Mouse (Mus musculus) cerebellum, adult 9-11 months (tissue): ENCODE measurements around the gene P2rx3.

Experiments used
- DNase-seq: peaks from one replicate; pipeline ENCODE4 v3.0.0; 2022

Gene P2rx3

GRCm38 (mm10) chr2:84967318-84967991, 69.8 kb downstream of the P2rx3 start:
- no peak for DNase-seq

GRCm38 (mm10) chr2:84964111-84964801, 73.0 kb downstream of the P2rx3 start:
- DNase-seq, result no peak

DNA sequence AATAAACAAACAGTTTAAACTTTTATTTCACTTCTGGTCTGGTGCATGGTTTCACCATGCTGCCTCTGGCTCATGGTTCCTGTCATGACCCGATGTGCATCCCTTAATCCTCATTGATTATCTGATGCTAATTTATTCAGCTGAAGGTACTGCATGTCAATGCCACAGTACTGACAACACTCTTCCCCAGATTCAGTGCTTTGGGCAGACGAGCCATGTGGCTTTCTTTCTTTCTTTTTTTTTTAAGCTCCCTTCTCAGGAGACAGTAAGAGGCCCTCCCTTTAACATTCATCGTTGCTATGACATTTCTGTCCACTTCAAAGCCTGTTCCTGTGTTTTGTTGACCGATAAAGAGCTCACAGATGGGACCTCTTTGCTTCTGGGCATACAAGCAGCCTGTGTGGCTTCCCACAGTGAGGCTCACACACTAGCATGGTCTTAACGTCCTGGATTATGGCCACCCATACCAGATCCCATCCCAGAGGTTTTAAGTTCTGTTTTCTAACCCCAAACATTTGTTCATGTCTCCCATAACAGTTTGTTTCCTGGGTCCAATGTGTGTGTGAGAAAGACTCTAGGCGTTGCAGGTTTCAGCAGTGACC, 74.3 kb downstream of the P2rx3 start:
- DNase-seq, result no peak

GRCm38 (mm10) chr2:84961901-84962300, 75.4 kb downstream of the P2rx3 start:
- DNase-seq, result no peak

DNA sequence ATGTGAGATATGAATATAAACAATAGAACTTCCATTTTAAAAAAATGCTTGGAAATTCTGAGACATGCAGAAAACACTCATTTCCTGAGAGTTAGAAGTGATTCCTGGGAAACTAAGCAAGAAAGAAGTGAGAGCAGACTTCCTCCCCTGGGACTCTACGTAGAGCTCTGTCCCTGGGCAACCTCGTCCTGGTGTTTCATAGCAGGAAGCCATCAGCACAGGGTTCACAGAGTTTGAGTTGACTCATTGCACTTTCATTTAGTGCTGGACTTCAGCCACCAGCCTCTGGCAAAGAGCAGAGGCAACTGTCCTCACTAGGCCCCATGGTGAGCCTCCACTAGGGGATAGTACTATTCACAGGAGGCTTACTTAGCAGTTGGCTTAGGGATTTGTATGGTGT, 76.0 kb downstream of the P2rx3 start:
- DNase-seq, result no peak

DNA sequence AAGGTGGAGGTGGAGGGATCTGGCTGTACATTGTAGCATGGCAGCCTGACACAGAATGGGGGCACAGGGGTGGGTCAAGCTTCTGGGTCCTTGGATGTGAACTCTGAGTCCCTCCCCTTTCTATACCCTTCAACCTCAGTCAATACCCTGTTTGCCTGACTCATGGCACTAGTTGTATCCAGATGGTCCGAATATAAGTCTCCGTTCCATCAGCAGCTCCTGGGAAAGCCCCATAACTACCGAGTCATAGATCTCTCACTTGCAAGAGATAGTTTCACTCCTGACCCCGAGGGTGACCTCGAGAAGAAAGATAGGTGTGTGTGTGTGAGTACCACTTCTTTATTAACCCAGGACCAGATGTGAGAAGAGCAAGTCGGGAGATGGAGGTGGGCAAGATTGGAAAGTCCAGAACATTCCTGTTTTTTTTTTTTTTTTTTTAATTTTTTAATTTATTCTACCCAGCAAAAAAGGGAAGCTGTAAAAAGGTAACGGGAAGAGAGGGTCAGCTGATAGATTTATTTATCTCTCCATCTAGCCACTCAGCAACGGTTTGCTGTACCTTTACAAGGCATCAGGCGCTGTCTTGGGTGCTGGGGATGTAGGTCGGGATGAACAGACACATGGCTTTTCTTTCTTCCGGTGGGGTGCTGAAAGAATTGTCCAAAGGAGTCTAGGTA, 78.5 kb downstream of the P2rx3 start:
- no peak for DNase-seq

DNA sequence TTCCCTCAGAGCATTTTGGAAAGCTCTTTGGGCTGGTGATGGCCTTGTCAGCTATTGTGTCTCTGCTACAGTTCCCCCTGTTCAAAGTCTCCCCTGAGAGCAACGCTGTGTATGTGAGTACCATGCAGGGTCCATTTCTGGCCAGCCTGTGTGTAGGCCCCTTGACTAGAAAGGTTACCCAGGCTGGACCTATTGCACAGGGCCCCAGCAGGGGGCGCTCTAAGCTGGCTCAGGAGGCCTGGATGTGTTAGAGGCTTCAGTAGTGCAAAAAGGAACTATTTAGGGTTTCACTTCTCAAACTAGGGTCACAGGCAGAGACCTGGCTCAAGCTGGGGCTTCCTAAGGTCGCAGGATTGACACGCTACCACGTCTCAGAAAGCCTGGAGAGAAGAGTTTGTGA, 81.0 kb downstream of the P2rx3 start:
- no peak for DNase-seq

GRCm38 (mm10) chr2:84955435-84955834, 81.8 kb downstream of the P2rx3 start:
- DNase-seq, result no peak

GRCm38 (mm10) chr2:84952693-84953092, 84.6 kb downstream of the P2rx3 start:
- no peak for DNase-seq

- no peak for DNase-seq
Observed at GRCm38 (mm10) chr2:84952251-84952650, 85.0 kb downstream of the P2rx3 start.

GRCm38 (mm10) chr2:84951027-84951426, 86.2 kb downstream of the P2rx3 start:
- no peak for DNase-seq

GRCm38 (mm10) chr2:84948721-84949120, 88.5 kb downstream of the P2rx3 start:
- no peak for DNase-seq
